Mouse (Mus musculus) forebrain, embryonic 14.5 days (tissue): ENCODE measurements around the gene Nhs. TPM values are rescaled to one million over a fixed set of nuclear protein-coding genes. Genes with fewer than 3 reads are reported as not detected.

ENCODE experiments used
- ATAC-seq: fragments of 200-750 bp; cut with Nextera tagmentation; 2 replicates; pipeline ENCODE4 v1.8.0; 2017; ENCODE audit warnings: mild to moderate bottlenecking, moderate library complexity
- DNase-seq: peaks from one replicate; pipeline ENCODE4 v3.0.0-alpha.2; 2015; ENCODE audit warnings: low spot score
- H3K27ac ChIP-seq: fragments of 300-500 bp; sonication (generic); 2 replicates; pipeline ENCODE4 v1.5.1; 2014; ENCODE audit warnings: low read depth, mild to moderate bottlenecking, control low read depth, low read length, moderate library complexity
- H3K27me3 ChIP-seq: fragments of 300-500 bp; sonication (generic); replicated peaks from 2 replicates; pipeline ENCODE4 v1.6.1; 2014; ENCODE audit warnings: low read length, control low read depth, mixed read lengths; ENCODE audit not compliant: control insufficient read depth, insufficient read depth
- H3K36me3 ChIP-seq: fragments of 300-500 bp; sonication (generic); 2 replicates; pipeline ENCODE4 v1.6.1; 2014; ENCODE audit warnings: low read length, control low read depth; ENCODE audit not compliant: control insufficient read depth, insufficient read depth
- H3K4me1 ChIP-seq: fragments of 300-500 bp; sonication (generic); 2 replicates; pipeline ENCODE4 v1.6.1; 2014; ENCODE audit warnings: antibody characterized with exemption, low read length, control low read depth; ENCODE audit not compliant: control insufficient read depth, insufficient read depth
- H3K4me2 ChIP-seq: fragments of 300-500 bp; sonication (generic); 2 replicates; pipeline ENCODE4 v1.6.1; 2014; ENCODE audit warnings: mild to moderate bottlenecking, control low read depth, low read length
- H3K4me3 ChIP-seq: fragments of 300-500 bp; sonication (generic); 2 replicates; pipeline ENCODE4 v1.5.1; 2014; ENCODE audit warnings: low read depth, low read length, control low read depth
- H3K9ac ChIP-seq: fragments of 300-500 bp; sonication (generic); 2 replicates; pipeline ENCODE4 v1.6.1; 2014; ENCODE audit warnings: mild to moderate bottlenecking, low read length, control low read depth, moderate library complexity
- H3K9me3 ChIP-seq: fragments of 300-500 bp; sonication (generic); replicated peaks from 2 replicates; pipeline ENCODE4 v1.6.1; 2016; ENCODE audit warnings: low read length, control low read depth, mixed read lengths; ENCODE audit not compliant: control insufficient read depth
- WGBS: fragments of 180-500 bp; shearing (Covaris S2); extraction: QIAGEN DNeasy Blood & Tissue Kit; methylation state at CpG from one replicate; pipeline ENCODE4 v1.1.7; 2014; 5-methylcytosine and 5-hydroxymethylcytosine counted together
- polyA plus RNA-seq: library from polyadenylated mRNA; unstranded; fragments of >200 nt; fragmentation: Nextera tagmentation; extraction: Ambion mirVana; gene quantifications from 2 replicates; pipeline ENCODE4 v1.2.1, GENCODE M21; 2014

Nhs gene
- polyA plus RNA-seq, 1 experiment from 2014 or later: 1.0 TPM

GRCm38 (mm10) chrX:161997170-161997795 lies 162.2 kb downstream of the Nhs start:
- peaks cover 5% of the 10 kb centered on the region; the same call in 1 of the 2 replicates for H3K4me1 ChIP-seq
- no peaks in the 10 kb centered on the region for H3K27me3 ChIP-seq
- H3K27ac ChIP-seq: peak overlapping the region; percentile 70
- no peak overlapping the region for H3K4me3 ChIP-seq
- no peaks in the 10 kb centered on the region for H3K9me3 ChIP-seq
- H3K36me3 ChIP-seq: no peaks in the 10 kb centered on the region
- H3K4me2 ChIP-seq: no peak overlapping the region
- peak; percentile 82 for DNase-seq
- peak; percentile 90 for ATAC-seq
- WGBS: 28% methylated on average over 2 of the region's 2 CpGs
- H3K9ac ChIP-seq: no peak overlapping the region

GRCm38 (mm10) chrX:161990171-161990570 lies 169.4 kb downstream of the Nhs start:
- no peak overlapping the region for H3K4me2 ChIP-seq
- no peaks in the 10 kb centered on the region for H3K4me1 ChIP-seq
- H3K27me3 ChIP-seq: no peaks in the 10 kb centered on the region
- no peak overlapping the region for H3K27ac ChIP-seq
- H3K9me3 ChIP-seq: no peaks in the 10 kb centered on the region
- no peaks in the 10 kb centered on the region for H3K36me3 ChIP-seq
- H3K4me3 ChIP-seq: no peak overlapping the region
- WGBS: 80% methylated on average over 1 of the region's 1 CpGs
- DNase-seq (no peak), ATAC-seq (no peak)
- no peak overlapping the region for H3K9ac ChIP-seq

- no peaks in the 10 kb centered on the region for H3K9me3 ChIP-seq
- H3K27ac ChIP-seq: no peak overlapping the region
- no peaks in the 10 kb centered on the region for H3K36me3 ChIP-seq
- no peak for DNase-seq
- H3K4me2 ChIP-seq: no peak overlapping the region
- no peaks in the 10 kb centered on the region for H3K4me1 ChIP-seq
- ATAC-seq: no peak
- no peaks in the 10 kb centered on the region for H3K27me3 ChIP-seq
- H3K9ac ChIP-seq: no peak overlapping the region
- WGBS: 76% methylated on average over 6 of the region's 6 CpGs
- no peak overlapping the region for H3K4me3 ChIP-seq
Measured at GRCm38 (mm10) chrX:161984961-161985360, 174.6 kb downstream of the Nhs start.

GRCm38 (mm10) chrX:161981399-161981798 lies 178.1 kb downstream of the Nhs start:
- H3K36me3 ChIP-seq: no peaks in the 10 kb centered on the region

GRCm38 (mm10) chrX:161979946-161980345 lies 179.6 kb downstream of the Nhs start:
- no peak for ATAC-seq
- H3K36me3 ChIP-seq: no peaks in the 10 kb centered on the region
- no peak for DNase-seq
- H3K4me2 ChIP-seq: no peak overlapping the region
- H3K9me3 ChIP-seq: no peaks in the 10 kb centered on the region
- no peak overlapping the region for H3K9ac ChIP-seq
- no peak overlapping the region for H3K4me3 ChIP-seq
- H3K27ac ChIP-seq: no peak overlapping the region
- no peaks in the 10 kb centered on the region for H3K4me1 ChIP-seq
- no peaks in the 10 kb centered on the region for H3K27me3 ChIP-seq

More at GRCm38 (mm10) chrX:161981399-161981798, 178.1 kb downstream of the Nhs start:
- no peak for ATAC-seq
- H3K27me3 ChIP-seq: no peaks in the 10 kb centered on the region
- 82% methylated on average over 6 of the region's 6 CpGs for WGBS
- DNase-seq: no peak
- no peak overlapping the region for H3K27ac ChIP-seq
- H3K4me1 ChIP-seq: no peaks in the 10 kb centered on the region
- no peak overlapping the region for H3K4me3 ChIP-seq
- H3K9me3 ChIP-seq: no peaks in the 10 kb centered on the region
- no peak overlapping the region for H3K9ac ChIP-seq
- no peak overlapping the region for H3K4me2 ChIP-seq

- Histone ChIP-seq H3K27ac (no peak overlapping the region), H3K4me3 (no peak overlapping the region), H3K36me3 (no peaks in the 10 kb centered on the region), H3K27me3 (0 out of 2 replicates have a peak, but pooled peaks cover 4% of the 10 kb centered on the region), H3K9me3 (no peaks in the 10 kb centered on the region), H3K4me2 (no peak overlapping the region), H3K4me1 (no peaks in the 10 kb centered on the region), H3K9ac (no peak overlapping the region)
- DNase-seq (no peak), ATAC-seq (no peak)
- WGBS: 73% methylated on average over 4 of the region's 4 CpGs
Measured at GRCm38 (mm10) chrX:161977236-161977841, 182.2 kb downstream of the Nhs start.

- H3K4me3 ChIP-seq: no peak overlapping the region
- H3K4me2 ChIP-seq: no peak overlapping the region
- no peak overlapping the region for H3K27ac ChIP-seq
- no peak overlapping the region for H3K9ac ChIP-seq
- ATAC-seq (no peak), DNase-seq (peak; percentile 22)
- no peaks in the 10 kb centered on the region for H3K9me3 ChIP-seq
- 0 out of 2 replicates have a peak, but pooled peaks cover 4% of the 10 kb centered on the region for H3K27me3 ChIP-seq
- no peaks in the 10 kb centered on the region for H3K4me1 ChIP-seq
- WGBS: 62% methylated on average over 2 of the region's 2 CpGs
- no peaks in the 10 kb centered on the region for H3K36me3 ChIP-seq
Measured at GRCm38 (mm10) chrX:161976376-161976775, 183.2 kb downstream of the Nhs start.

- 0 out of 2 replicates have a peak, but pooled peaks cover 4% of the 10 kb centered on the region for H3K27me3 ChIP-seq
- no peak overlapping the region for H3K4me2 ChIP-seq
- DNase-seq (no peak), ATAC-seq (no peak)
- no peak overlapping the region for H3K9ac ChIP-seq
- H3K4me3 ChIP-seq: no peak overlapping the region
- no peaks in the 10 kb centered on the region for H3K36me3 ChIP-seq
- WGBS: 53% methylated on average over 3 of the region's 3 CpGs
- H3K27ac ChIP-seq: no peak overlapping the region
- H3K9me3 ChIP-seq: no peaks in the 10 kb centered on the region
- H3K4me1 ChIP-seq: no peaks in the 10 kb centered on the region
Measured at GRCm38 (mm10) chrX:161973572-161973971, 186.0 kb downstream of the Nhs start.

- Histone ChIP-seq H3K4me3 (no peak overlapping the region), H3K4me2 (no peak overlapping the region), H3K36me3 (no peaks in the 10 kb centered on the region), H3K9me3 (no peaks in the 10 kb centered on the region), H3K27ac (no peak overlapping the region), H3K4me1 (no peaks in the 10 kb centered on the region), H3K27me3 (0 out of 2 replicates have a peak, but pooled peaks cover 4% of the 10 kb centered on the region), H3K9ac (no peak overlapping the region)
- DNase-seq: no peak
- no peak for ATAC-seq
Measured at GRCm38 (mm10) chrX:161972723-161973122, 186.8 kb downstream of the Nhs start.
